Mouse (Mus musculus) ES-E14 (cell line): ENCODE measurements at regions not wholly inside any gene's neighbourhood (a gene's known extent, or its start where the extent isn't known, plus 50 kb on each side); places are given as distances from the start of the nearest gene placed in this dataset.

Experiments
- DNase-seq: peaks from one replicate; pipeline ENCODE4 v3.0.0-alpha.2; 2013; ENCODE audit warnings: low read depth, low spot score
- H3K27ac ChIP-seq: 2 replicates; pipeline ENCODE4 v1.5.1; 2012; ENCODE audit warnings: low read depth, mild to moderate bottlenecking, low read length, moderate library complexity, mixed read lengths; ENCODE audit not compliant: poor library complexity, insufficient read depth, severe bottlenecking
- H3K36me3 ChIP-seq: 2 replicates; pipeline ENCODE4 v1.6.1; 2012; ENCODE audit warnings: mild to moderate bottlenecking, low read length, moderate library complexity, mixed read lengths; ENCODE audit not compliant: control insufficient read depth, poor library complexity, insufficient read depth, severe bottlenecking
- H3K4me1 ChIP-seq, 2 experiments: fragments of 150-350 bp in 1 of 2; sonication (generic) in 1 of 2; 2 replicates each; pipeline ENCODE4 v1.6.1; 2012; ENCODE audit warnings: low read length in 2 of 2, mild to moderate bottlenecking in 1 of 2, mixed read lengths in 1 of 2; ENCODE audit not compliant: control insufficient read depth in 2 of 2, insufficient read depth in 2 of 2, poor library complexity in 1 of 2
- H3K4me3 ChIP-seq, 2 experiments: fragments of 150-350 bp in 1 of 2; sonication (generic) in 1 of 2; 2 replicates each; pipeline ENCODE4 v1.5.1; 2012; ENCODE audit warnings: low read length in 2 of 2, low read depth in 1 of 2, mild to moderate bottlenecking in 1 of 2, mixed read lengths in 1 of 2; ENCODE audit not compliant: insufficient read depth in 1 of 2, poor library complexity in 1 of 2, severe bottlenecking in 1 of 2
- H3K9ac ChIP-seq: 2 replicates; pipeline ENCODE4 v1.6.1; 2012; ENCODE audit warnings: low read depth, mild to moderate bottlenecking, low read length, mixed read lengths; ENCODE audit not compliant: poor library complexity, insufficient read depth, severe bottlenecking
- H3K9me3 ChIP-seq: fragments of 150-350 bp; sonication (generic); 2 replicates; pipeline ENCODE4 v1.6.1; 2012; ENCODE audit warnings: low read depth, mild to moderate bottlenecking, low read length; ENCODE audit not compliant: control insufficient read depth, insufficient read depth
- CHD2 ChIP-seq: IDR thresholded peaks from 2 replicates; pipeline ENCODE4 v1.6.1; 2014; ENCODE audit warnings: mild to moderate bottlenecking, low read depth, low read length, inconsistent platforms
- HCFC1 ChIP-seq: IDR thresholded peaks from 2 replicates; pipeline ENCODE4 v1.6.1; 2012; ENCODE audit warnings: low read length, inconsistent platforms, borderline replicate concordance; ENCODE audit not compliant: insufficient read depth
- MAFK ChIP-seq: IDR thresholded peaks from 2 replicates; pipeline ENCODE4 v1.6.1; 2014; ENCODE audit warnings: mild to moderate bottlenecking, low read depth, low read length, inconsistent platforms; ENCODE audit not compliant: insufficient read depth
- ZC3H11A ChIP-seq: IDR thresholded peaks from 2 replicates; pipeline ENCODE4 v1.6.1; 2012; ENCODE audit warnings: low read depth, mild to moderate bottlenecking, inconsistent platforms, low read length, borderline replicate concordance
- ZNF384 ChIP-seq: IDR thresholded peaks from 2 replicates; pipeline ENCODE4 v1.6.1; 2012; ENCODE audit warnings: low read depth, low read length, inconsistent platforms
- in situ Hi-C, 2 experiments: fragments of 600-800 bp; cut with MboI; formaldehyde crosslinking; loops; one replicate each; pipeline ENCODE4 v1.15.1; 2025; ENCODE audit warnings: low sequenced_read_pairs in 2 of 2, inconsistent platforms in 1 of 2; ENCODE audit not compliant: unreplicated experiment in 2 of 2

DNA sequence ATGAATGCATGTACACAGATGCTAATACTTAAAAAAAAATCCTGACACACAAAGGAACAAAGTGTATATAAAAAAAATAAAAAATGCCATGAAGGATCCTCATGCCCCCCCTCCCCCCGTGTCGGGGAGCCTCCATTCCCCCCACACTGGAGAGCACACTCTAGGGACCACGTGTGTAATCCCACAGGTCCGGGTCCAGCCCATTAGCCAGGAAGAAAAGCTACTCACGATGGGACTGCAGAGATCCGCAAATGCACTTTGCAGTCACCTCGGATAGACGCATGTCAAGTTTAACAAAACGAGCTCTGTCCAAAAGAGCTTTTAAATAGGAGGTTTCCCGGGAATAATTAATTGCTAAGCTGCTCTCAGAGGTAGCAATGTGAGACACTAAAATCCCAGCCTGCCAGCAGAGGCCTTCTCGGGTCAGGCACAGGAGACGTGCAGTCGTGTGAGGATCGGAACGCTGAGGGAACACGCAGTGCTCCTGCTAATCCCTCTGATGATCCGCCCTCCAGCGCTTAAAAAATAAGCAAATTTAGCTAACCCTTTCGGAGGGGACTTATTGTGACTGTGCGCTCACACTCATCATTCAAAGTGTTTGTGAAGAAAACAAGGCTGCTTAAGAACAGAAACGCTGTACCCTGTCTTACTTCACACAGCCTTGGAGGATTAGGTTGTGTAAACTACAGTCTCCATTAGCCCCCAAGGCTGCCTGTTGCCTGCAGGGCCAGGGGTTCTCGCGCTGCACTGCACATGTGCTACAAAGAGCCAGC is 100.2 kb upstream of the Spata13 start:
- Histone ChIP-seq H3K36me3 (no peaks in the 10 kb centered on the region), H3K4me3 (no peak overlapping the region), H3K4me1 (peaks cover 0 to 6% of the 10 kb centered on the region in 2 experiments; a peak in 2 of 4 replicates), H3K9ac (no peak overlapping the region), H3K27ac (no peak overlapping the region), H3K9me3 (no peaks in the 10 kb centered on the region)
- DNase-seq: no peak
- in situ Hi-C loops: loop anchor here (5.0 to 25.0 kb wide), 2 partner anchors 159 to 579 kb away; no protein-coding TSS in a partner anchor
- no peak for TF ChIP-seq CHD2
- no peak for TF ChIP-seq ZNF384
- TF ChIP-seq ZC3H11A: no peak
- no peak for TF ChIP-seq MAFK
- TF ChIP-seq HCFC1: no peak

DNA sequence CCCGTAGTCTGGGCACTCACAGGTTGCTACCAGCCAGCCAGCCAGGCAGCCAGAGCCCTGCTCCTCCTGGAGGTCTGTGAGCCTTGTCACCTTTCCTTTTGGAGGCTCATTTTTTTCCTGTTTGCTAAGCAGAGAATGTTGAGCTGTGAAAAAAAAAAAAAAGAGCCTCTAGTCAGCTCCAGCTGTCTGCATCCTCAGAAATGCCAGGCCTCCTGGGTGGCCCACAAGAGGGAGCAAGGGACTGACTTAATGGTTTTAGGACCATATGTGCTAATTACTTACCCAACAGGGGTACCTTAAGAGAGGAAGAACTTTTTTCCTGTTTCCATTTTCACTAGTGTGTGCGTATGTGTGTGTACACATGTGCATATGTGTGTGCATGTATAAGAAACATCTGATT is 94.8 kb upstream of the Spata13 start:
- Histone ChIP-seq H3K9me3 (no peaks in the 10 kb centered on the region), H3K9ac (no peak overlapping the region), H3K27ac (no peak overlapping the region), H3K4me1 (no peaks in the 10 kb centered on the region), H3K4me3 (no peak overlapping the region), H3K36me3 (no peaks in the 10 kb centered on the region)
- TF ChIP-seq ZC3H11A: no peak
- no peak for TF ChIP-seq MAFK
- DNase-seq: no peak
- in situ Hi-C loops: loop anchor here in 1 of 2 experiments (25.0 kb wide), 1 partner anchor 573 kb away; no protein-coding TSS in a partner anchor

DNA sequence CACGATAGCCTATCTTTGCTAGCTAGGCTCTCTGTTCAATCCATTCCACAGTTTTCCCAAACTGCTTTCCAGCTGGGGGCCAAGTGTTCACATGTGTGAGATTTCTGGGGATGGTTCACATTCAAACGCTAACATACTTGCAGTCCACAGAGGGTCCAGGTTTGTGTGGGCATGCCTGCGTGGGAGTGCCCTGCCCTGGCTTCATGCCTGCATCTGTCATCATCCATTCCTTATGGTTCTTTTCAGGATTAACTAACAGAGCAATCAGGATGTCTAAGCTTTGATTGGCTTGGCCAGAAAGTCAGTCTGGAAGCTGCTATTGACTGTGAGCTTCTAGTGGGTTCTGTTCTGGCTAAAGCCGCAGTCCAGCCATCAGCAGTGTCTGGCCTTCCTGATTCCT is 93.7 kb upstream of the Spata13 start:
- H3K9me3 ChIP-seq: no peaks in the 10 kb centered on the region
- TF ChIP-seq HCFC1: no peak
- no peaks in the 10 kb centered on the region for H3K4me1 ChIP-seq
- no peak overlapping the region for H3K9ac ChIP-seq
- no peak overlapping the region for H3K4me3 ChIP-seq
- in situ Hi-C loops: loop anchor here in 1 of 2 experiments (25.0 kb wide), 1 partner anchor 572 kb away; no protein-coding TSS in a partner anchor
- DNase-seq: no peak
- H3K36me3 ChIP-seq: no peaks in the 10 kb centered on the region
- no peak overlapping the region for H3K27ac ChIP-seq

DNA sequence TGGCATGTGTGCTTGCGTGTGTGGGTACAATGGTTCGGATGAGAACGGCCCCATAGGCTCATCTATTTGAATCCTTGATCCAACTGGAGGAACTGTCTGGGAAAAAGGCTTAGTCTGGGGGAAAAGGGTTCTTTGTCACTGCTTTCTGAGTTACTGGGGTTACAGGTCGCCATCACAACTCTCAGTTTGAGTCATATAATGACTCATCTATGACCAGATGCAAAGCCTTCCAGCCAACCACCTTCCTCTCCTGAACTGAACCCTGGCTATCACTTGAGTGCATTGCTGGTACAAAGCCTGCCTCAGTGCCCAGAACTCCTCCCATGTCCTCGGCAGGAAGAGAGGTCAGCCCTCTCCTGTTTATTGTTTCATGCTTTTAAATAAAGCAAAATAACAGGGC is 92.2 kb upstream of the Spata13 start:
- in situ Hi-C loops: loop anchor here in 1 of 2 experiments (25.0 kb wide), 1 partner anchor 571 kb away; no protein-coding TSS in a partner anchor
- no peaks in the 10 kb centered on the region for H3K4me1 ChIP-seq
- TF ChIP-seq ZNF384: no peak
- no peak for TF ChIP-seq MAFK
- TF ChIP-seq CHD2: no peak
- TF ChIP-seq ZC3H11A: no peak
- TF ChIP-seq HCFC1: no peak
- no peak overlapping the region for H3K27ac ChIP-seq
- no peak for DNase-seq
- no peak overlapping the region for H3K9ac ChIP-seq
- no peaks in the 10 kb centered on the region for H3K36me3 ChIP-seq
- no peak overlapping the region for H3K4me3 ChIP-seq
- H3K9me3 ChIP-seq: no peaks in the 10 kb centered on the region

DNA sequence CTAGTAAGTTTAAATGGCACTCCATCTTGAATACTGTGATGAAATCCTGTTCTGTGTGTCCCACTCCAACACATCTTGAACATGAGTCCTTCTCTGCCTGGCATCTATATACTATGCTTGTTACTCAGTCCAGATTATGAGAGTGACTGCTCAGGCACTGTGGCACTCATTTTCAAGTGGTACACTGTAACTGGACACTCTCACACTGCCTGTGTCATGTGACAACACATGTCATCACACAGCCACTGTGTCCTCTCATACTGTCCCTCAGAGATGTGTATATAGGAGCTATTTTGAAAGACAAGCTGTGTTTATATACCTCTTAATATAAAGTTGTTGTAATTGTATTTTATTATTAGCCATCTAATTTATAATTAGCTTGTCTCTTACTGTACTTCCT is 89.0 kb upstream of the Spata13 start:
- H3K4me3 ChIP-seq: no peak overlapping the region
- TF ChIP-seq HCFC1: no peak
- no peak for TF ChIP-seq ZNF384
- TF ChIP-seq CHD2: no peak
- no peak for TF ChIP-seq MAFK
- no peak for TF ChIP-seq ZC3H11A
- H3K36me3 ChIP-seq: no peaks in the 10 kb centered on the region
- no peak overlapping the region for H3K9ac ChIP-seq
- in situ Hi-C loops: loop anchor here in 1 of 2 experiments (25.0 kb wide), 1 partner anchor 568 kb away; no protein-coding TSS in a partner anchor
- no peak overlapping the region for H3K27ac ChIP-seq
- no peaks in the 10 kb centered on the region for H3K4me1 ChIP-seq
- DNase-seq: no peak
- H3K9me3 ChIP-seq: no peaks in the 10 kb centered on the region
